Mouse (Mus musculus) heart, embryonic 14.5 days (tissue): ENCODE results near the gene Pak1. TPM values are rescaled to one million over a fixed set of nuclear protein-coding genes. Genes with fewer than 3 reads are reported as not detected.

Source experiments
- ATAC-seq: fragments of 200-750 bp; cut with Nextera tagmentation; 2 replicates; pipeline ENCODE4 v1.8.0; 2017; ENCODE audit warnings: low read depth, moderate TSS enrichment; ENCODE audit not compliant: insufficient number of reproducible peaks, insufficient read depth, low FRiP score
- H3K27ac ChIP-seq, 2 experiments: fragments of 200-500 bp in 1 of 2; fragments of 300-500 bp in 1 of 2; sonication (generic) in 1 of 2; replicated peaks in 1 of 2; 2 replicates each; pipeline ENCODE4 v1.5.1; 2012 to 2014; ENCODE audit warnings: low read depth in 2 of 2, low read length in 2 of 2, control low read depth in 1 of 2, mild to moderate bottlenecking in 1 of 2, mixed read lengths in 1 of 2; ENCODE audit not compliant: control insufficient read depth in 1 of 2, insufficient read depth in 1 of 2
- H3K27me3 ChIP-seq: fragments of 300-500 bp; sonication (generic); 2 replicates; pipeline ENCODE4 v1.6.1; 2014; ENCODE audit warnings: mild to moderate bottlenecking, low read length, control low read depth; ENCODE audit not compliant: control insufficient read depth, insufficient read depth
- H3K36me3 ChIP-seq: fragments of 300-500 bp; sonication (generic); 2 replicates; pipeline ENCODE4 v1.6.1; 2014; ENCODE audit warnings: mild to moderate bottlenecking, control low read depth, low read length, mixed read lengths; ENCODE audit not compliant: control insufficient read depth, insufficient read depth
- H3K4me1 ChIP-seq, 2 experiments: fragments of 200-500 bp in 1 of 2; fragments of 300-500 bp in 1 of 2; sonication (generic) in 1 of 2; 2 replicates each; pipeline ENCODE4 v1.6.1; 2012 to 2014; ENCODE audit warnings: low read length in 2 of 2, control low read depth in 1 of 2, mixed read lengths in 1 of 2; ENCODE audit not compliant: control insufficient read depth in 2 of 2, insufficient read depth in 2 of 2
- H3K4me2 ChIP-seq: fragments of 300-500 bp; sonication (generic); 2 replicates; pipeline ENCODE4 v1.6.1; 2014; ENCODE audit warnings: mild to moderate bottlenecking, low read length
- H3K4me3 ChIP-seq, 2 experiments: fragments of 200-500 bp in 1 of 2; fragments of 300-500 bp in 1 of 2; sonication (generic) in 1 of 2; 2 replicates each; pipeline ENCODE4 v1.5.1; 2012 to 2014; ENCODE audit warnings: low read length in 2 of 2, mild to moderate bottlenecking in 2 of 2, control low read depth in 1 of 2, low read depth in 1 of 2, moderate library complexity in 1 of 2; ENCODE audit not compliant: control insufficient read depth in 1 of 2, insufficient read depth in 1 of 2
- H3K9ac ChIP-seq: fragments of 300-500 bp; sonication (generic); 2 replicates; pipeline ENCODE4 v1.6.1; 2014; ENCODE audit warnings: mild to moderate bottlenecking, low read length
- H3K9me3 ChIP-seq: fragments of 300-500 bp; sonication (generic); 2 replicates; pipeline ENCODE4 v1.6.1; 2016; ENCODE audit warnings: low read length, control low read depth; ENCODE audit not compliant: control insufficient read depth
- WGBS: fragments of 180-500 bp; shearing (Covaris S2); extraction: QIAGEN DNeasy Blood & Tissue Kit; methylation state at CpG from one replicate; pipeline ENCODE4 v1.1.7; 2014; 5-methylcytosine and 5-hydroxymethylcytosine counted together
- polyA plus RNA-seq: library from polyadenylated mRNA; unstranded; fragments of >200 nt; fragmentation: Nextera tagmentation; extraction: Ambion mirVana; gene quantifications from 2 replicates; pipeline ENCODE4 v1.2.1, GENCODE M21; 2014

Gene Pak1
- polyA plus RNA-seq, 1 experiment from 2014 or later, result 4.1 TPM

- no peaks in the 10 kb centered on the region for H3K9me3 ChIP-seq
- no peak overlapping the region for H3K4me3 ChIP-seq
- H3K4me2 ChIP-seq, result no peak overlapping the region
- H3K9ac ChIP-seq, result no peak overlapping the region
- H3K27me3 ChIP-seq, result no peaks in the 10 kb centered on the region
- no peaks in the 10 kb centered on the region for H3K4me1 ChIP-seq
- WGBS, result 74% methylated on average over 8 of the region's 8 CpGs
- H3K36me3 ChIP-seq, result no peaks in the 10 kb centered on the region
- ATAC-seq, result no peak
- no peak overlapping the region for H3K27ac ChIP-seq
Measured at GRCm38 (mm10) chr7:97767841-97768240, 20.5 kb upstream of the Pak1 start.

- 77% methylated on average over 4 of the region's 4 CpGs for WGBS
- ATAC-seq, result no peak
Measured at GRCm38 (mm10) chr7:97769020-97769419, 19.3 kb upstream of the Pak1 start.

GRCm38 (mm10) chr7:97770841-97771620 is 17.3 kb upstream of the Pak1 start:
- H3K27me3 ChIP-seq, result no peaks in the 10 kb centered on the region
- no peak overlapping the region for H3K9ac ChIP-seq
- H3K9me3 ChIP-seq, result no peaks in the 10 kb centered on the region
- no peaks in the 10 kb centered on the region for H3K36me3 ChIP-seq
- H3K27ac ChIP-seq, result no peak overlapping the region
- H3K4me1 ChIP-seq, result no peaks in the 10 kb centered on the region; a peak in 1 of 4 replicates
- 73% methylated on average over 6 of the region's 6 CpGs for WGBS
- no peak for ATAC-seq
- H3K4me2 ChIP-seq, result no peak overlapping the region
- no peak overlapping the region for H3K4me3 ChIP-seq

More at GRCm38 (mm10) chr7:97769020-97769419, 19.3 kb upstream of the Pak1 start:
- H3K4me2 ChIP-seq, result no peak overlapping the region
- H3K27me3 ChIP-seq, result no peaks in the 10 kb centered on the region
- no peak overlapping the region for H3K4me3 ChIP-seq
- no peaks in the 10 kb centered on the region for H3K9me3 ChIP-seq
- H3K9ac ChIP-seq, result no peak overlapping the region
- no peaks in the 10 kb centered on the region for H3K4me1 ChIP-seq
- H3K27ac ChIP-seq, result no peak overlapping the region
- H3K36me3 ChIP-seq, result no peaks in the 10 kb centered on the region

GRCm38 (mm10) chr7:97775380-97775779 is 13.0 kb upstream of the Pak1 start:
- no peak overlapping the region for H3K9ac ChIP-seq
- H3K4me1 ChIP-seq, result no peaks in the 10 kb centered on the region; a peak in 1 of 4 replicates
- ATAC-seq, result no peak
- no peaks in the 10 kb centered on the region for H3K27me3 ChIP-seq
- no peak overlapping the region for H3K4me3 ChIP-seq
- no peaks in the 10 kb centered on the region for H3K36me3 ChIP-seq
- H3K4me2 ChIP-seq, result no peak overlapping the region
- no peak overlapping the region for H3K27ac ChIP-seq
- 32% methylated on average over 3 of the region's 3 CpGs for WGBS
- H3K9me3 ChIP-seq, result no peaks in the 10 kb centered on the region

DNA sequence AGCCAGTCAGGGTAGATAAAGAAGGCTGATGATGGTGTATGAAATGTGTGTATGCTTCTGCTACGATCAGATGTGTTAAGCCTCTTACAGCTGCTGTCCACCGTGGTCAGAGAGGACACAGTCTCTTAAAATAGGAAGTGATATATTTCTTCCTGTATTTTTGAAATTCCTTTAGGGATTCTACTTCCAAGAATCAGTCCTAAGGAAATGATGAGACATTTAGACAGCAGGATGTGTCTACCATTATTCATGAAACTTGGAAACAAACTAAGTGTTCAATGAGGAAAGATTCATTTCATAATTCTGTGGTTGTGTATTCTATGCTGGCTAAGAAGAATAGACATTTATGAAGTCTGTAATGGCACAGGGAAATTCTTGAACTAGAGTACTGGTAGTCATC is 12.4 kb upstream of the Pak1 start:
- no peaks in the 10 kb centered on the region for H3K27me3 ChIP-seq
- H3K36me3 ChIP-seq, result no peaks in the 10 kb centered on the region
- no peak for ATAC-seq
- 43% methylated on average over 2 of the region's 2 CpGs for whole genome bisulfite sequencing
- H3K9ac ChIP-seq, result no peak overlapping the region
- no peaks in the 10 kb centered on the region; a peak in 1 of 4 replicates for H3K4me1 ChIP-seq
- H3K4me2 ChIP-seq, result no peak overlapping the region
- H3K27ac ChIP-seq, result no peak overlapping the region
- no peak overlapping the region for H3K4me3 ChIP-seq
- no peaks in the 10 kb centered on the region for H3K9me3 ChIP-seq

DNA sequence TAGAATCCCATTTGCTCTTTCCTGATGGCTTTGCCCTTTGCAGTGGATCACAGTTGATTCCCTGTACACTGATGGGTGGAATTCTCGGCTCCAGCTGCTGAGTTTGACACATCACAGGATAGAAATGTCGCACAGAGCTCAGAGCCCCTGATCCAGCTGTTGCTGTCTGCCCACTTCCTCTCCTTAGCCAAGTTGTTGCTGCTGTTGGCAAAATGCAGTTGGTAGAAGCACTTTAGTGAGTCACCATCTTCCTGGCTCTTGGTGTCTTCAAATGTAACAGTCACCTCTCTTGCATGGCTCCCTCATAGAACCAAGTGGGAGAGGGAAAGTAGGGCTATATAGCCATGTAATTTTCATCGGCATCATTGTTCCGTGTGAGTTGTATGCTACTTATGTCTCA is 11.2 kb upstream of the Pak1 start:
- Histone ChIP-seq H3K4me3 (no peak overlapping the region), H3K27ac (no peak overlapping the region), H3K4me1 (no peaks in the 10 kb centered on the region; a peak in 1 of 4 replicates), H3K9ac (no peak overlapping the region), H3K9me3 (no peaks in the 10 kb centered on the region), H3K4me2 (no peak overlapping the region), H3K36me3 (no peaks in the 10 kb centered on the region), H3K27me3 (no peaks in the 10 kb centered on the region)
- ATAC-seq, result no peak
- 84% methylated on average over 4 of the region's 4 CpGs for WGBS

- Histone ChIP-seq H3K9me3 (no peaks in the 10 kb centered on the region), H3K4me1 (no peaks in the 10 kb centered on the region; a peak in 1 of 4 replicates), H3K9ac (no peak overlapping the region), H3K27ac (no peak overlapping the region), H3K4me2 (no peak overlapping the region), H3K4me3 (no peak overlapping the region), H3K36me3 (no peaks in the 10 kb centered on the region), H3K27me3 (no peaks in the 10 kb centered on the region)
- no peak for ATAC-seq
- WGBS, result 84% methylated on average over 1 of the region's 1 CpGs
Measured at GRCm38 (mm10) chr7:97780222-97780621, 8.1 kb upstream of the Pak1 start.

DNA sequence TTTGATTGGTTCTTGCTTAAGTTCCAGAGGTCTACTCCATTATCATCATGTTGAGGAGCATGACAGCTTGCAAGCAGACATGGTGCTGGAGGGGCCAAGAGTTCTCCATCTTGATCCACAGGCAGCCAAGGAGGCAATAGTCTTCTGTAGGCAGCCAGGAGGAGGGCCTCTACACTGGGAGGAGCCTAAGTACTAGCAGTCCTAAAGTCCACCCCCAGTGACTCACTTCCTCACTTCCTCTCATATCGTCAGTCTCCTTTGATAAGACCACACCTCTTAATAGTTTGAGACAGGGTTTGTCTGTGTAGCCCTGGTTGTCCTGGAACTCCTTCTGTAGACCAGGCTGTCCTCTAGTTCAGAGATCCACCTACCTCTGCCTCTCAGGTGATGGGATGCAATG is 7.5 kb upstream of the Pak1 start:
- no peak overlapping the region for H3K27ac ChIP-seq
- H3K9ac ChIP-seq, result no peak overlapping the region
- no peaks in the 10 kb centered on the region; the same call in 1 of the 2 replicates for H3K27me3 ChIP-seq
- no peaks in the 10 kb centered on the region for H3K9me3 ChIP-seq
- H3K4me3 ChIP-seq, result no peak overlapping the region
- H3K36me3 ChIP-seq, result no peaks in the 10 kb centered on the region
- H3K4me2 ChIP-seq, result no peak overlapping the region
- H3K4me1 ChIP-seq, result no peaks in the 10 kb centered on the region
- ATAC-seq, result no peak
- 25% methylated on average over 1 of the region's 1 CpGs for WGBS
